Mouse (Mus musculus) hindbrain, embryonic 15.5 days (tissue): ENCODE data around the gene Moxd1. TPM values are rescaled to one million over a fixed set of nuclear protein-coding genes. Genes with fewer than 3 reads are reported as not detected.
"Not testable (repeated sequence)": the region's sequence is repeated elsewhere in the genome, so short reads cannot be mapped to it uniquely, and the experiment has no call there.

Experiments used
- ATAC-seq: fragments of 200-750 bp; cut with Nextera tagmentation; 2 replicates; pipeline ENCODE4 v1.8.0; 2017; ENCODE audit warnings: low read depth, moderate number of reproducible peaks, moderate TSS enrichment; ENCODE audit not compliant: low FRiP score
- H3K27ac ChIP-seq: fragments of 300-500 bp; sonication (generic); replicated peaks from 2 replicates; pipeline ENCODE4 v1.5.1; 2015; ENCODE audit warnings: mild to moderate bottlenecking, inconsistent platforms
- H3K27me3 ChIP-seq: fragments of 300-500 bp; sonication (generic); 2 replicates; pipeline ENCODE4 v1.6.1; 2015; ENCODE audit warnings: control low read depth, inconsistent platforms
- H3K36me3 ChIP-seq: fragments of 300-500 bp; sonication (generic); 2 replicates; pipeline ENCODE4 v1.6.1; 2015; ENCODE audit warnings: control low read depth, inconsistent platforms
- H3K4me1 ChIP-seq: fragments of 300-500 bp; sonication (generic); replicated peaks from 2 replicates; pipeline ENCODE4 v1.6.1; 2015; ENCODE audit warnings: control low read depth, inconsistent platforms
- H3K4me2 ChIP-seq: fragments of 300-500 bp; sonication (generic); 2 replicates; pipeline ENCODE4 v1.6.1; 2015; ENCODE audit warnings: moderate library complexity, mild to moderate bottlenecking, inconsistent platforms
- H3K4me3 ChIP-seq: fragments of 300-500 bp; sonication (generic); 2 replicates; pipeline ENCODE4 v1.5.1; 2015; ENCODE audit warnings: mild to moderate bottlenecking, inconsistent platforms
- H3K9ac ChIP-seq: fragments of 300-500 bp; sonication (generic); 2 replicates; pipeline ENCODE4 v1.6.1; 2015; ENCODE audit warnings: inconsistent platforms
- H3K9me3 ChIP-seq: fragments of 300-500 bp; sonication (generic); 2 replicates; pipeline ENCODE4 v1.6.1; 2016; ENCODE audit warnings: control low read depth, inconsistent platforms
- whole genome bisulfite sequencing: fragments of 180-500 bp; shearing (Covaris S2); methylation state at CpG from one replicate; pipeline ENCODE4 v1.1.7; 2015; 5-methylcytosine and 5-hydroxymethylcytosine counted together
- polyA plus RNA-seq: library from polyadenylated mRNA; unstranded; fragments of >200 nt; fragmentation: Nextera tagmentation; extraction: Ambion mirVana; gene quantifications from 2 replicates; pipeline ENCODE4 v1.2.1, GENCODE M21; 2015

Gene Moxd1
- polyA plus RNA-seq, 1 experiment from 2014 or later: 6.8 TPM

DNA sequence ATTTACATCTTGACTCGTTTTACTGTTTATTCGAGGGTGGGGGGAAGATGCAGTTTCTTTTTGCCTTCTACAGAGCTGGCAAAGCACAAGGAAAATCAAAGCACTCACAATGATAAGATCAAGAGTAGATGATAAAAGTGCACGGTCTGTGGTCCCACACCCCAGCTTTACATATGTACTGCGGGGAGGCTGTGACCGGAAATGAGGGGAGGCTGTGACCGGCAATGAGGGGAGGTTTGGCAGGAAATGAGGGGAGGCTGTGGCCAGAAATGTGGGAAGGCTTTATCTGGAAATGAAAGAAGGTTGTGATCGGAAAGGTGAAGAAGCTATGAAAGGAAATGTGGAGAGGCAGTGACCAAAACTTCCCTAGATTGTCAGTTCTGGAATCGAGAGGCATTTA is 68.3 kb downstream of the Moxd1 start:
- no peaks in the 10 kb centered on the region for H3K4me1 ChIP-seq
- ATAC-seq: no peak

DNA sequence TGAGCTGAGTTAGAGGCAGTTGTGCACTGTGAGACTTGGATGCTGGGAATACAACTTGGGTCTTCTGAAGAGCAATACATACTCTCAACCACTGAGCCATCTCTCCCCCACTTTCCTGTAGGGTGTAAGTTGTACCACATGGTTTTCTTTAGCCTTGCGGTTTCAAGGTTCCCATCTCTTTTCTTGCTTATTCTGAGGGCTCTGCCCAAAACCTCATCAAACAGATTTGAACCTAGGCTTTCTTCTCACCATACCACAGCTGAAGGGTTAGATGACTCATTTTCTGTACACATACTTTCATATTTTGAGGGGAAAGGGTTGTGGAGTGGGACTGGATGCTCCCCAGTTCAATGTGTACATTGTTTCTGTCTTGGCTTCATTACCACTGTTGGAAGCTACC is 69.4 kb downstream of the Moxd1 start:
- Histone ChIP-seq H3K9me3 (no peaks in the 10 kb centered on the region), H3K4me2 (no peak overlapping the region), H3K4me3 (no peak overlapping the region), H3K4me1 (no peaks in the 10 kb centered on the region), H3K27me3 (no peaks in the 10 kb centered on the region), H3K9ac (no peak overlapping the region), H3K36me3 (no peaks in the 10 kb centered on the region), H3K27ac (no peak overlapping the region)
- ATAC-seq: no peak
- 97% methylated on average over 1 of the region's 1 CpGs for WGBS

More for the DNA sequence above, 68.3 kb downstream of the Moxd1 start:
- no peaks in the 10 kb centered on the region for H3K27me3 ChIP-seq
- no peak overlapping the region for H3K9ac ChIP-seq
- no peak overlapping the region for H3K4me3 ChIP-seq
- no peak overlapping the region for H3K4me2 ChIP-seq
- H3K9me3 ChIP-seq: no peaks in the 10 kb centered on the region
- no peak overlapping the region for H3K27ac ChIP-seq
- H3K36me3 ChIP-seq: no peaks in the 10 kb centered on the region
- WGBS: 90% methylated on average over 8 of the region's 8 CpGs

DNA sequence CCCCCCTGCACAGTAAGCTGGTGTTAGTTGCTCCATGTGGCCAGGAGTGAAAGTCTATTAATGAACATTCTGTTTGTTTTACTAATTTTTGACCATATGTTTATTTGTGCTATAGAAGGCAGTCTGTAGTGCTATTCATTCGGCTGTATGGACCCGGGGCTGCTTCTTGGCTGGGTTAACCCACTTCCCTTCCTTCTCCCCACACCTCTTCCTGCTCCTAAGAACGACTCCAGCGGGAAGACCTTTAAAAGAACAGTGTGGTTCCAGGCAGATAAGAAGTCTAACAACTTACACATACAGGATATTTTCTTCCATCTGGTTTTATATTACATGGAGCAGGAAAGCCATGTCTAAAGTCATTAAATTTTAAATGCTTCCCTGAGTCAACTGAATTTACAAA is 73.3 kb downstream of the Moxd1 start:
- no peak for ATAC-seq
- Histone ChIP-seq H3K27me3 (no peaks in the 10 kb centered on the region), H3K4me1 (no peaks in the 10 kb centered on the region), H3K4me3 (no peak overlapping the region), H3K9me3 (no peaks in the 10 kb centered on the region), H3K36me3 (no peaks in the 10 kb centered on the region), H3K4me2 (no peak overlapping the region), H3K27ac (no peak overlapping the region), H3K9ac (no peak overlapping the region)
- 69% methylated on average over 4 of the region's 4 CpGs for WGBS

DNA sequence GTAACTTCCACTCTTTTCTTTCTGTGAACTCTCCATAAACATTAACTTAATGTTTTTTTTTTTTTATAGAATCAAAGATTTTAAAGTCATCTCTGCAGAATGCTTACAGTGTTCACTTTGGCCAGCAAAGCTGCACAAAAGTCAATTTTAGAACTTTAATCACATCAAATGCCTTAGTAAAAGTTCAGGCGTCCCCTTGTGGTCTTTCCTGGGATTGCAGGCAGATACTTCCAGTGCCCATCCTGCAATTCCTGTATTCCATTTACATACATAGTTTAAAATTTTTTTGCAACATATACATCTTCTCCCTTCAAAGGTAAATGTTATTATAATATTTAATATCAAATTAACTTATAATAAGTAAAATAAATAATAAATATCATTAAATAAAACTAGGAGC is 74.5 kb downstream of the Moxd1 start:
- no peaks in the 10 kb centered on the region for H3K9me3 ChIP-seq
- no peak overlapping the region for H3K27ac ChIP-seq
- H3K36me3 ChIP-seq: no peaks in the 10 kb centered on the region
- H3K4me2 ChIP-seq: no peak overlapping the region
- WGBS: 0% methylated on average over 1 of the region's 1 CpGs
- no peak overlapping the region for H3K9ac ChIP-seq
- ATAC-seq: no peak
- H3K4me1 ChIP-seq: no peaks in the 10 kb centered on the region
- H3K4me3 ChIP-seq: no peak overlapping the region
- no peaks in the 10 kb centered on the region for H3K27me3 ChIP-seq

DNA sequence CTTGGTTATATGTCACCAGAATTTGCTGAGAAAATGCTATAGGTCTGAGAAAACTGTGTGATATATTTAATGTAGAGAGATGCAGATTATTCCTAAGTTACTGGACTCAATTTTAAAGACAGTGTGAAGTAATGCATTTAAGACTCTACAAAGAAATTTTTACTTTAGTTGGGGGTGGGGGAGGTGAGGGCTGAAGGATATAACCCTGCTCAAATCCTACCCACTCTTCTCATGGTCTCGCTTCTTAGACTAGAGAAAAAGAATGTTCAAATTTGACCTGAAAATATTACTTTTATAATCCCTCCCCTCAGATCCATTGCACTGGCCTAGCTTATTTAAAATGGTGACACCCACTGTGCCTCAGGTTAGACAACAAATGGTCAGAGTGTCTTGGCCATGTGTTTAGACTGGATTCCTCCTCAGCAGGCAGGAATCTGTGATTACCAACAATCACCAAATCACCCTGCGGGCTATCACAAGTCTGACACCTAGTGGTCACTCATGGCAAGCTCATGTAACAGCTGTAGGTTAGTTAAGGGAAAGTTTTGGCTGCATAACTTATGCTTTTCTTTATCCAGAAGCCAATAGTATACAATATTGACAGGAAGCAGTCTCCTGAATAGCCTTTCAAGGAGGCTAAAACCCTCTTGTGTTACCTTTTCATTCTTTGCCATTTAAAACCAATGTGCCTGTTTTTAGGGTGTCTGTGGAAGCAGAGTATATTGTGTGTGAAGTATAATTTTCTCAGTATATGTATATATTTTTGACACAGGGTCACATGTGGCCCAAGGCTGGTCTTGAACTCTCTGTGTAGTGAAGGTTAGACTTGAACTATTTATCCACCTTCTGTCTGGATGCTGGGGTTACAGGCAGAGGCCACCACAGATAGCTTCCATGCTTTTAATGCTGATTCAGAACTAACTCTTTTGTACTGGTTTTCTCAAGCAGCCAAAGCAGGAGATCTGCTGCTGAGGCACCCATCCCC is 75.2 kb downstream of the Moxd1 start:
- no peak overlapping the region for H3K9ac ChIP-seq
- 47% methylated on average over 2 of the region's 2 CpGs for WGBS
- H3K36me3 ChIP-seq: no peaks in the 10 kb centered on the region
- no peaks in the 10 kb centered on the region for H3K9me3 ChIP-seq
- H3K4me2 ChIP-seq: no peak overlapping the region
- no peaks in the 10 kb centered on the region for H3K27me3 ChIP-seq
- H3K4me3 ChIP-seq: no peak overlapping the region
- ATAC-seq: peak; percentile 38; the same call in 1 of the 2 replicates
- no peaks in the 10 kb centered on the region for H3K4me1 ChIP-seq
- no peak overlapping the region for H3K27ac ChIP-seq

DNA sequence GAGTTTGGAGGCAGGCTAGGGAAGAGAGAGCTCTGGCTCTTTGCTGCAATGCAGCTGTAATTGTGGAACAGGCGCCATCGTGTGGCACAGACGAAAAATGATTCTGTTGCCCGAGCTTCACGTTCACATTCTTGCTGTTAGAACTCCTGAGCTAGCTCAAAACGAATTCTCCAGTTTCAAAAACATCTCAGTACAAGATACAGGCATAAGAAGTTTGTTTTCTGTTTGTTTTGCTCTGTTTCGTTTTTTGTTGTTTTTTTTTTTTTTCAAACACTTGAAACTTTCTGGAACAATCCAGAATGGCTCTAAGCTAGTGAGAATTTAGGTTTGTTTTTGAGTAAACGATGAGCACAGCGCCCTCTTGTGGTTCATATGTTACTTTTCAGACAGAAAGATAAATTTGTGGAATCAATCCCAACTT is 88.9 kb downstream of the Moxd1 start:
- H3K27ac ChIP-seq: no peak overlapping the region
- no peaks in the 10 kb centered on the region for H3K9me3 ChIP-seq
- ATAC-seq: peak; percentile 74; the same call in 1 of the 2 replicates
- 0 out of 2 replicates have a peak overlapping the region, but pooled peaks have one; percentile 11 for H3K4me3 ChIP-seq
- peak overlapping the region; percentile 44 for H3K4me2 ChIP-seq
- H3K27me3 ChIP-seq: no peaks in the 10 kb centered on the region
- H3K9ac ChIP-seq: no peak overlapping the region
- H3K4me1 ChIP-seq: 0 out of 2 replicates have a peak, but pooled peaks cover 4% of the 10 kb centered on the region
- WGBS: under 1% methylated on average over 9 of the region's 9 CpGs
- H3K36me3 ChIP-seq: no peaks in the 10 kb centered on the region

DNA sequence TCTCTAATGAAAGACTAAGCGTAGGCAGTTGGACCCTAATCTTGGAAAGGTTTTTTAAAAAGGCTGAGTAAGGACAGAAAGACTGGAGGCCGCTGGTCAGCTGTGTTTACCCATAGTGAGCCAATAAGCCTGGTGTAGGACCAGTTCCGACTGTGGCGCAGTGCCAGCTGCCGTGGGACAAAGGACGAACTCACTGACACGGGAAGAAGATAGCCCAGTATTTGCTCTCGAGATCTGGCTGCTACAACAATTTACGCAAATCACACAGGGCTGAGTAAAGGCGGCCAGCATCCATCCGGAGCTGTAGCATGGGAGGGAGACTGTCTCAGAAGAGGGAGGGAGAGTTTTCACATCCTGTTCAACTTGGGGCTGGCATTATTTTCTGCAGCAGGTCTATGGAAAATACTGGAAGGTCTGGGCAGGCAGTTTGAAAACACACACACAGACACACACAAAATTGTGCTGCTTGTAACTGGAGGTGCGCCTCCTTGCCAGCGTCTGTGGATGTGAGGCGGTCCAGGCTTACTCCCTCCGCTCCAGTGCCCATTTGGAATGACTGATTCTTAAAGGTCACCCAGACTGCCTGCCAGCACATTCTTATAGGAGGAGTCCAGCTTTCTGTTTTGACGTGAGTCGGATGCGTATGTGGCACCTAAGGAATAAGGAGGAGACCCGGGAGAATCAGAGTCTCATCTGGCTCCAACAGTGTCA is 94.0 kb downstream of the Moxd1 start:
- Histone ChIP-seq H3K9ac (no peak overlapping the region), H3K9me3 (no peaks in the 10 kb centered on the region), H3K36me3 (no peaks in the 10 kb centered on the region), H3K4me1 (0 out of 2 replicates have a peak, but pooled peaks cover 7% of the 10 kb centered on the region), H3K27ac (no peak overlapping the region), H3K4me3 (no peak overlapping the region), H3K4me2 (peak overlapping the region; percentile 2; the same call in 1 of the 2 replicates), H3K27me3 (no peaks in the 10 kb centered on the region)
- 55% methylated on average over 19 of the region's 19 CpGs for WGBS
- ATAC-seq: peak; percentile 65; the same call in 1 of the 2 replicates

DNA sequence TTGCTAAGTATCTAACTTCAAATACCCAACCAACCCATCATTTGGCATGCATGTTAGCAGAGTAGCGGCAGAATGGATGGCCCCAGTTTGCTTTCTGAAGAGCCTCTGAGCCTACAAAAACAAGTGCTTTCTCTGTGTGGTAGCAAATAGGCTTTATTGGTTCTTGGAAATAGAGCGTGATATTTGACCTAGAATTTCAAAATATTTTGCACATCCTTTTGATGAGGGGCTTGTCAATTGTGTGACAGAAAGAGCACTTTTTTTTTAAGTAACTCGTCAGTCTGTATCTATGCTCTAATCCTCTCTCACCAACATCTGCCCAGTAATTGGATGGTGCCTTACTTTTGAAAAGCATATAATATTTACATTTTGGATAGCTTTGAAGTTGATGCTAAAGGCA is 97.0 kb downstream of the Moxd1 start:
- 85% methylated on average over 3 of the region's 3 CpGs for WGBS
- no peak overlapping the region for H3K4me2 ChIP-seq
- H3K4me3 ChIP-seq: no peak overlapping the region
- H3K9ac ChIP-seq: no peak overlapping the region
- no peaks in the 10 kb centered on the region for H3K9me3 ChIP-seq
- no peaks in the 10 kb centered on the region for H3K27me3 ChIP-seq
- no peak overlapping the region for H3K27ac ChIP-seq
- no peaks in the 10 kb centered on the region for H3K36me3 ChIP-seq
- no peak for ATAC-seq
- H3K4me1 ChIP-seq: 0 out of 2 replicates have a peak, but pooled peaks cover 7% of the 10 kb centered on the region

DNA sequence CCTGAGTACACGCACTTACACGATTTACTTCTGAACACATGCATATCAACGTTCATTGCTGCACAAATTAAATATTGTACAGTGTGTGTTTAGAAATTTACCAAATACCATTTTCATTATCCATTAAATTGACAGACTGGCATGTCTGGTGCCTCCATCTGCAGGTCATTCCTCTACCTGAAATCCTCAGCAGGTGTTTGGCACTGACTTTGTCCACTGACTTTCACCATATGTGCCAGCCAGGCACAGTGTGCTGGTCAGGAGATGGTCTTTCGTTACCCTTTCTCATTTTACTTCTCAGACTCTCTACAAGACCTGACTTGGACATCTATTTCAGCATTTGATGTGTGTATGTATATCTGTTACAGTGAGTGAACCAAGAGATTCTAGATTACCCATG is 99.7 kb downstream of the Moxd1 start:
- no peak overlapping the region for H3K4me3 ChIP-seq
- no peak overlapping the region for H3K9ac ChIP-seq
- no peaks in the 10 kb centered on the region for H3K36me3 ChIP-seq
- no peak for ATAC-seq
- no peak overlapping the region for H3K27ac ChIP-seq
- no peaks in the 10 kb centered on the region for H3K9me3 ChIP-seq
- no peaks in the 10 kb centered on the region for H3K4me1 ChIP-seq
- 87% methylated on average over 4 of the region's 4 CpGs for WGBS
- H3K27me3 ChIP-seq: no peaks in the 10 kb centered on the region
- H3K4me2 ChIP-seq: no peak overlapping the region

DNA sequence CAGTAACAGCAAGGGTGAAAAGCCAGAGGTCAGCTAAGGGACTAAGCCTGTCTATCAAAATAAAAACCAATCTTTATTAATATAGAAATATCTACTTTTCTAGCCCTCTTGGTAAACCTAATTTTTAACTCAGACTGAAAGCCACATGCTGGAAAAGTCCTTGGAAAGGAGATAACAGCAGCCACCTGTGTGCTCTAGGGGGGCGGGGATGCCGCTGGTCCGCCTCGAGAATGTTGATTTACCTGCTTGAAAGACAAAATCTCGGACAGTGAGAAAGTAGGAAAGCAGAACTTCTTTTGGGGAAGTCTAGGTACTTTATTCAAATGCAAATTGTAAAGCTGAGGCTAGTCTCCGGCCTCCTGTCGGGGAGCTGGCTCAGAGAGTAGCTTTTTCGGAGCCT is 103.9 kb downstream of the Moxd1 start:
- not testable (repeated sequence) for ATAC-seq, H3K9me3 ChIP-seq
- WGBS: 39% methylated on average over 8 of the region's 8 CpGs

DNA sequence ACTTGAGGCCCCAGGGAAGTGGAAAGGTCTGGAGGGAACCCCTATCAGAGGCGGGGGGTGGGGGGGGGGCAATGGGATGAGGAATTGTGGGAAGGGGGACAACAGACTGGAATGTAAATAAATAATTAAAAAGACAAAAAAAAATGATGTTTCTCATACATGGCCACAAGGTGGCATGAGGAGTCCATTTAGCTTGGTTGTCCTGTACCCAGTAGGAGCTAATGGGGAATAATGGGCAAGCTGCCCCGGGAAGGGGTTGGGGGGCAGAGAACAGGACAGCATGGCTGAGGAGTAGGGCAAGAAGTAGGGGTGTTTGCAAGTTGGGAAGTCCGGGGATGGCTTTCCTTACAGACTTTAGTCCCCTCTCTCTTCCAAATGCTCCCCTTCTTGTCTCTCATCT is 109.5 kb downstream of the Moxd1 start:
- Histone ChIP-seq H3K9me3 (no peaks in the 10 kb centered on the region), H3K4me2 (no peak overlapping the region), H3K27ac (no peak overlapping the region), H3K4me1 (no peaks in the 10 kb centered on the region), H3K4me3 (no peak overlapping the region), H3K27me3 (no peaks in the 10 kb centered on the region), H3K36me3 (no peaks in the 10 kb centered on the region), H3K9ac (no peak overlapping the region)
- WGBS: 47% methylated on average over 3 of the region's 3 CpGs
- ATAC-seq: no peak

More for the DNA sequence above, 103.9 kb downstream of the Moxd1 start:
- H3K27ac ChIP-seq, H3K27me3 ChIP-seq, H3K4me2 ChIP-seq, H3K4me3 ChIP-seq, H3K9ac ChIP-seq, H3K4me1 ChIP-seq, H3K36me3 ChIP-seq: not testable (repeated sequence)

DNA sequence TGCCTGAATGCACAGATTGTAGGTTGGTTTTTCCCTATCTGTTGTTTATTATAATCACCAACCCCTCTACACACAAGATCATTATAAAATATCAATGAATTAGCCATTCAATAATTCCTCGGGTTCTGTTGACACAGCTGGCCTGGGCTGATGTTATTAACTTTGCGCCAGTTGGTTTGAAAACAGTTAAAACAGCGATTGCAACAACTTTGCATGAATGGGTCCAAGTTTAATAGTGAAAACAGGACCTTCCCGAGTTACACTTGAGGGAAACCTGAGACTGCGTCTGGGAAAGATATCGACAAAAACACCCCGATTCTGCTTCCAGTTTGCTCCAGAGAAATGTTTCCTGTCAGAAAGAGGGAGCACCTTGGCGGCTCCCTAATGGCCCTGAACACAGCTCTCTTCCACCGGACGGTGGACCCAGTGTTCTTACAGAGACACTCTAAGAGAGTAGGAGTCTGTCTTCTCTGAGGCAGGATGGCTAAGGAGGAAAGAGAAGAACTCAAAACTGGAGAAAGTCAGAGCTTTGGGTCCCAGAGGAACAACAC is 116.4 kb downstream of the Moxd1 start:
- H3K27me3 ChIP-seq: no peaks in the 10 kb centered on the region
- H3K9me3 ChIP-seq: no peaks in the 10 kb centered on the region
- 89% methylated on average over 10 of the region's 10 CpGs for WGBS
- H3K4me2 ChIP-seq: no peak overlapping the region
- no peak overlapping the region for H3K27ac ChIP-seq
- ATAC-seq: no peak
- no peaks in the 10 kb centered on the region for H3K36me3 ChIP-seq
- H3K9ac ChIP-seq: no peak overlapping the region
- no peaks in the 10 kb centered on the region for H3K4me1 ChIP-seq
- no peak overlapping the region for H3K4me3 ChIP-seq
